Comparison of ENCODE assay signal across 4 mouse cellular contexts in the genomic region with DNA sequence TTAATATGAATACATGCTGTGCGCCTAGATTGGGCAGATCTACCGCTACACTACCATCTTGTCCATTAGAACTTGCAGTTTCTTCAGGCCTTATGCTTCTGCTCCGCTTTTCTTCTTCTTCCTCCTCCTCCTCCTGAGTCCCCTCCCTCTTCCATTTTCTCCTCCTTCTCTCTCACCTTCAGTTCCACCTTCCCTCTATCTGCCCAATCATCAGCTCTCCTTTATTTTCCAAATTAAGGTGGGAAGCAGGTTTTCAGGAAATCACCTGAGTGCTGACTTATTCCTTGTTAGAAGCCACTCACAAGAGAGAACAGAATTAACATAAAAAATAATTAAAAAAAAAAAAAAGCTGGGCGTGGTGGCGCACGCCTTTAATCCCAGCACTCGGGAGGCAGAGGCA. TPM values are rescaled to one million over a fixed set of nuclear protein-coding genes. Genes with fewer than 3 reads are reported as not detected.
"Had no signal": no experiment of that assay in that cellular context is flagged by ENCODE, and none has a peak within 500 bp of the region (broad histone marks: within the 10 kb centered on the region; RNA-seq: fewer than 3 reads in every experiment).

No protein-coding gene starts in this region.

RNA-seq across cellular contexts. Expression of a gene that starts 7.3 kb away (rescaled TPM):
- total RNA-seq: common myeloid progenitor, adult 5-6 weeks; gastrocnemius, adult 18-20 months; gastrocnemius, adult 2 months had no signal
- polyA plus RNA-seq: erythroblast, embryonic 14.5 days had no signal
